Mouse (Mus musculus) C2C12 (cell line): ENCODE results near the gene Arhgef40.

ENCODE experiments used
- CTCF ChIP-seq: IDR thresholded peaks from one replicate; pipeline ENCODE4 v1.5.1; 2011; ENCODE audit not compliant: control insufficient read depth, insufficient read depth, insufficient read length
- FOSL1 ChIP-seq: IDR thresholded peaks from one replicate; pipeline ENCODE4 v1.8.0; 2011; ENCODE audit warnings: mild to moderate bottlenecking, low read length; ENCODE audit not compliant: poor library complexity, insufficient read depth, severe bottlenecking
- MAX ChIP-seq: IDR thresholded peaks from one replicate; pipeline ENCODE4 v1.6.1; 2011; ENCODE audit warnings: mild to moderate bottlenecking, control low read depth
- USF1 ChIP-seq: IDR thresholded peaks from one replicate; pipeline ENCODE4 v1.6.1; 2011; ENCODE audit warnings: low read depth, mild to moderate bottlenecking, control low read depth, moderate library complexity

GRCm38 (mm10) chr14:51987177-51987576 is 2.7 kb downstream of the Arhgef40 start:
- no peak for TF ChIP-seq FOSL1
- TF ChIP-seq CTCF, result no peak
- TF ChIP-seq USF1, result no peak
- no peak for TF ChIP-seq MAX
